Mouse (Mus musculus): ENCODE results near the gene Rnf41. TPM values are rescaled to one million over a fixed set of nuclear protein-coding genes. Genes with fewer than 3 reads are reported as not detected.

The Rnf41 gene
- 37.4 and 48.3 TPM in 2 replicates for total RNA-seq (2023)

GRCm38 (mm10) chr10:128411211-128412054, at the start of gene Rnf41, which contains the start of gene Nabp2:
Gene Rnf41 (plus strand): TSS chr10:128411657.
Gene Nabp2 (minus strand): TSS chr10:128411492.

GRCm38 (mm10) chr10:128368402-128369217, 42.8 kb upstream of the Rnf41 start, which contains the start of gene Coq10a:
Gene Coq10a (minus strand): TSS chr10:128368997.

GRCm38 (mm10) chr10:128376455-128377211, 34.8 kb upstream of the Rnf41 start, which contains the start of gene Ankrd52:
Gene Ankrd52 (plus strand): TSS chr10:128377115.

GRCm38 (mm10) chr10:128401056-128401455, 10.4 kb upstream of the Rnf41 start, which contains the start of gene Slc39a5:
Gene Slc39a5 (minus strand): TSS chr10:128401229.

GRCm38 (mm10) chr10:128458719-128459408, 47.4 kb downstream of the Rnf41 start, which contains the start of gene Smarcc2:
Gene Smarcc2 (plus strand): TSS chr10:128459248.

Other genes with a start within 250 kb of the Rnf41 start
- 9.4 and 10.1 TPM in 2 replicates for gene Rbms2, start 231.4 kb upstream of the Rnf41 start, total RNA-seq (2023)
- 1.4 TPM in 1 of 2 replicates, not detected in the other for gene Gls2, start 217.2 kb upstream of the Rnf41 start, total RNA-seq (2023)
- 3.9 and 5.2 TPM in 2 replicates for gene Spryd4, start 199.8 kb upstream of the Rnf41 start, total RNA-seq (2023)
- gene Mip, start 185.8 kb upstream of the Rnf41 start, total RNA-seq (2023), result not detected in 2 replicates
- 21.0 and 30.8 TPM in 2 replicates for gene Timeless, start 179.6 kb upstream of the Rnf41 start, total RNA-seq (2023)
- 0.44 TPM in 1 of 2 replicates, not detected in the other for gene Apon, start 157.6 kb upstream of the Rnf41 start, total RNA-seq (2023)
- not detected in 2 replicates for gene Apof, start 143.0 kb upstream of the Rnf41 start, total RNA-seq (2023)
- gene Stat2, start 141.1 kb upstream of the Rnf41 start, total RNA-seq (2023), result 34.0 and 36.3 TPM in 2 replicates
- gene Il23a, start 112.9 kb upstream of the Rnf41 start, total RNA-seq (2023), result 0.79 and 1.2 TPM in 2 replicates
- gene Pan2, start 108.3 kb upstream of the Rnf41 start, total RNA-seq (2023), result 26.5 and 36.7 TPM in 2 replicates
- gene Cnpy2, start 89.2 kb upstream of the Rnf41 start, total RNA-seq (2023), result 25.3 and 30.7 TPM in 2 replicates
- gene Cs, start 73.9 kb upstream of the Rnf41 start, total RNA-seq (2023), result 85.9 and 94.3 TPM in 2 replicates
- gene Coq10a, start 42.7 kb upstream of the Rnf41 start, total RNA-seq (2023), result 15.2 and 19.1 TPM in 2 replicates
- 29.8 and 44.1 TPM in 2 replicates for gene Ankrd52, start 34.5 kb upstream of the Rnf41 start, total RNA-seq (2023)
- gene Slc39a5, start 10.4 kb upstream of the Rnf41 start, total RNA-seq (2023), result not detected in 2 replicates
- 23.4 and 31.8 TPM in 2 replicates for gene Nabp2, start 165 bp upstream of the Rnf41 start, total RNA-seq (2023)
- gene Smarcc2, start 47.6 kb downstream of the Rnf41 start, total RNA-seq (2023), result 79.4 TPM in 2 replicates
- 1,119 and 1,205 TPM in 2 replicates for gene Myl6, start 82.5 kb downstream of the Rnf41 start, total RNA-seq (2023)
- 1.9 and 2.0 TPM in 2 replicates for gene Myl6b, start 87.0 kb downstream of the Rnf41 start, total RNA-seq (2023)
- gene Esyt1, start 114.2 kb downstream of the Rnf41 start, total RNA-seq (2023), result 116 and 144 TPM in 2 replicates
- gene Zc3h10, start 136.1 kb downstream of the Rnf41 start, total RNA-seq (2023), result 21.4 and 25.9 TPM in 2 replicates
- gene Rpl41, start 137.6 kb downstream of the Rnf41 start, total RNA-seq (2023), result 1,166 and 1,291 TPM in 2 replicates
- gene Pa2g4, start 154.3 kb downstream of the Rnf41 start, total RNA-seq (2023), result 28.5 and 31.0 TPM in 2 replicates
- gene Erbb3, start 178.0 kb downstream of the Rnf41 start, total RNA-seq (2023), result 0.35 and 0.50 TPM in 2 replicates
- gene Rps26, start 215.1 kb downstream of the Rnf41 start, total RNA-seq (2023), result 150 and 359 TPM in 2 replicates
- 0.16 TPM in 1 of 2 replicates, not detected in the other for gene Ikzf4, start 234.3 kb downstream of the Rnf41 start, total RNA-seq (2023)